Mouse (Mus musculus): ENCODE results near the gene Smim17. TPM values are rescaled to one million over a fixed set of nuclear protein-coding genes. Genes with fewer than 3 reads are reported as not detected.
"Not testable (repeated sequence)": the region's sequence is repeated elsewhere in the genome, so short reads cannot be mapped to it uniquely, and the experiment has no call there.

Gene Smim17
- polyA plus RNA-seq, 1 experiment, result 7.5 TPM

DNA sequence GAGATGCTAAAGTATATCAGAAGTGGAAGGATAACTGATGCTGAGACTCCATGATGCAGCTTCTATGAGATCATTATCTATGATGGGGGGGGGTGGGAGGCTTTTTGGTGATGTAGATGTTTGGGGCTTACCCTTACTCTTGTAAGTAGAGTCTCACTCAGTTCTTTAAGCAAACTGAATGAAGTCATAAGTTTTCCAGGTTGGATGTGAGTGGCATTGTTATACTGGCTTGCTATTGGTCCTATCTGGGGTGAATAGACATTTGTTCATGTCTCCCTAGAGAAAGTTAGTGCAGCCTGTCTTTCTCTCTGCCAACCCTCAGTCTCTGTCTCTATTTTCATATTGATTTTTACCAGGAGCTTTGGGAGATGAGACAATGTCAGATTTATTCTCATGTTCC is 57.4 kb downstream of the Smim17 start, which contains the start of gene Olfr1336:
TSS of gene Olfr1336 (plus strand) at position 301 of the 400 bp plus-strand sequence.
- Histone ChIP-seq H3K27ac (ENCODE audit: insufficient read depth, low read length) (no peak within 1 kb of the TSS), H3K4me3 (ENCODE audit: insufficient read depth, low read length) (no peak within 1 kb of the TSS), H3K4me1 (ENCODE audit: control insufficient read depth, insufficient read depth, low read length) (no peaks in the 10 kb centered on the region)
- TF ChIP-seq CTCF (IDR thresholded peaks at IDR 0.05; ENCODE audit: extremely low read depth, insufficient read depth, low read length) (no peak), POLR2A (IDR thresholded peaks at IDR 0.05; ENCODE audit: extremely low read depth, insufficient read depth, low read length) (no peak)

DNA sequence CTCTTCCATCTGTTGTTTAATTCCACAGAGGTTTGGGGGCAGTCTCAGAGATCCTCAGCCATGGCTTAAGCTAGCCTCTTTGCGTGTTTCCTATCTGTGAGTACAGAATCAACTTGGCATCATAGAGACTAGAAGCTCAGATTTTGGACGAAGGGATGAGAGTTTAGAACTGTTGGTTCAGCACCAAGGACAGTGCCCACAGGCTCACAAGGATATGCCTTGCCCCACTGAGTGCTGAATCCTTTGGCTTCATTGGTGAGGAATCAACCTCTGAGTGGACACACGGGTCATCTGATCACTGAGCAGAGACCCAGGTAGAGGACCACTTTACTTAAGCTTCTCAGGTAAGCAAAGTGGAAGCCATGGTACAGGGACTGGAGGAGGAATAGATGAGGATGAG is 57.9 kb downstream of the Smim17 start:
- H3K27ac ChIP-seq (ENCODE audit: insufficient read depth, low read length), result no peak overlapping the region
- no peak overlapping the region for H3K4me3 ChIP-seq (ENCODE audit: insufficient read depth, low read length)
- no peaks in the 10 kb centered on the region for H3K4me1 ChIP-seq (ENCODE audit: control insufficient read depth, insufficient read depth, low read length)
- TF ChIP-seq POLR2A (IDR thresholded peaks at IDR 0.05; ENCODE audit: extremely low read depth, insufficient read depth, low read length) (no peak), CTCF (IDR thresholded peaks at IDR 0.05; ENCODE audit: extremely low read depth, insufficient read depth, low read length) (no peak)

DNA sequence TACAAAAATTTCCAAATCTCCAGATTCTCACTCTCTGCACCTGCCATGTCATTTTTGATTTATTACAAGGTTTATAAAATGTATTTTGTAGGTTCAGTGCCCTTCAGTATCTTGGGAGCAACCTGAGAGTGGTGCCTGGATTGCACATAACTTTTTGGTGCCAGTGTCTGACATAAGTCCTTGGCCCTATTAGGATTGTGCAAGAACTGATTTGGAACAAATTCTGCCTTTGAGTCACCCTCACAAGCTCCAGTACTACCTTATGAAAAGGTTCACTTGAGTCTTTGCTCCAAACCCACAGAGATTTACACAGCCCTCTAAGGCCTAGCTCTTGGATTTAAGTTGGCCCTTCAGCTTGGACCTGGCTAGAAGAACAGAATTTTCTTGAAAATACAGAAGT is 68.4 kb downstream of the Smim17 start, which contains the start of gene Olfr1346:
TSS of gene Olfr1346 (plus strand) at position 151 of the 400 bp plus-strand sequence.
- H3K4me1 ChIP-seq (ENCODE audit: control insufficient read depth, insufficient read depth, low read length), result no peaks in the 10 kb centered on the region
- no peak within 1 kb of the TSS for H3K4me3 ChIP-seq (ENCODE audit: insufficient read depth, low read length)

GRCm38 (mm10) chr7:6477633-6478032 is 79.1 kb downstream of the Smim17 start:
- not testable (repeated sequence) for H3K4me3 ChIP-seq (ENCODE audit: insufficient read depth, low read length); H3K4me1 ChIP-seq (ENCODE audit: control insufficient read depth, insufficient read depth, low read length); H3K27ac ChIP-seq (ENCODE audit: insufficient read depth, low read length)

More for the DNA sequence above, 68.4 kb downstream of the Smim17 start, which contains the start of gene Olfr1346:
- no peak for TF ChIP-seq CTCF (IDR thresholded peaks at IDR 0.05; ENCODE audit: extremely low read depth, insufficient read depth, low read length)
- TF ChIP-seq POLR2A (IDR thresholded peaks at IDR 0.05; ENCODE audit: extremely low read depth, insufficient read depth, low read length), result no peak
- H3K27ac ChIP-seq (ENCODE audit: insufficient read depth, low read length), result no peak within 1 kb of the TSS

Other genes starting within 250 kb of the Smim17 start
- gene Zfp787, start 242.7 kb upstream of the Smim17 start, polyA plus RNA-seq (2012; rRNA removed), result 37.4 and 37.9 TPM in 2 replicates
- 53.5 and 56.1 TPM in 2 replicates for gene Zfp444, start 226.5 kb upstream of the Smim17 start, polyA plus RNA-seq (2012; rRNA removed)
- not detected in 2 replicates for gene Galp, start 201.6 kb upstream of the Smim17 start, polyA plus RNA-seq (2012; rRNA removed)
- not detected in 2 replicates for gene Zscan5b, start 176.4 kb upstream of the Smim17 start, polyA plus RNA-seq (2012; rRNA removed)
- gene Epp13, start 146.0 kb upstream of the Smim17 start, polyA plus RNA-seq (2012; rRNA removed), result not detected in 2 replicates
- 7.1 and 7.7 TPM in 2 replicates for gene Zfp667, start 112.1 kb upstream of the Smim17 start, polyA plus RNA-seq (2012; rRNA removed)
- gene Zfp583, start 67.4 kb upstream of the Smim17 start, polyA plus RNA-seq (2012; rRNA removed), result 7.6 and 8.0 TPM in 2 replicates
- 3.4 and 4.2 TPM in 2 replicates for gene Gm3854, start 55.0 kb upstream of the Smim17 start, polyA plus RNA-seq (2012; rRNA removed)
- gene Zfp78, start 35.4 kb upstream of the Smim17 start, polyA plus RNA-seq (2012; rRNA removed), result 2.6 and 3.1 TPM in 2 replicates
- 8.1 and 8.6 TPM in 2 replicates for gene Zfp28, start 15.4 kb upstream of the Smim17 start, polyA plus RNA-seq (2012; rRNA removed)
- 0.09 and 0.33 TPM in 2 replicates for gene Gm20715, start 11.6 kb downstream of the Smim17 start, polyA plus RNA-seq (2012; rRNA removed)
- 1.8 and 2.4 TPM in 2 replicates for gene Olfr1344, start 40.0 kb downstream of the Smim17 start, polyA plus RNA-seq (2012; rRNA removed)
- gene Olfr1336, start 57.5 kb downstream of the Smim17 start, polyA plus RNA-seq (2012; rRNA removed), result not detected in 2 replicates
- not detected in 2 replicates for gene Olfr1346, start 68.4 kb downstream of the Smim17 start, polyA plus RNA-seq (2012; rRNA removed)
- not detected in 2 replicates for gene Olfr5, start 88.2 kb downstream of the Smim17 start, polyA plus RNA-seq (2012; rRNA removed)
- gene Olfr1347, start 101.0 kb downstream of the Smim17 start, polyA plus RNA-seq (2012; rRNA removed), result not detected in 2 replicates
- gene Olfr1348, start 110.0 kb downstream of the Smim17 start, polyA plus RNA-seq (2012; rRNA removed), result not detected in 2 replicates
- 0.04 TPM in 1 of 2 replicates, not detected in the other for gene Olfr1349, start 124.2 kb downstream of the Smim17 start, polyA plus RNA-seq (2012; rRNA removed)
- gene Olfr1350, start 166.1 kb downstream of the Smim17 start, polyA plus RNA-seq (2012; rRNA removed), result not detected in 2 replicates

All from cortical plate, adult 2 months (tissue).